Mouse (Mus musculus) bone marrow macrophage, adult 2 months (primary cell): Measurements from ENCODE around the gene Nccrp1.

Experiments used
- CTCF ChIP-seq: IDR thresholded peaks from 2 replicates; pipeline ENCODE4 v1.5.1; 2012; ENCODE audit warnings: low read depth, mild to moderate bottlenecking, low read length, moderate library complexity
- POLR2A ChIP-seq: IDR thresholded peaks from 2 replicates; pipeline ENCODE4 v1.6.1; 2012; ENCODE audit warnings: mild to moderate bottlenecking, low read depth, low read length, borderline replicate concordance

DNA sequence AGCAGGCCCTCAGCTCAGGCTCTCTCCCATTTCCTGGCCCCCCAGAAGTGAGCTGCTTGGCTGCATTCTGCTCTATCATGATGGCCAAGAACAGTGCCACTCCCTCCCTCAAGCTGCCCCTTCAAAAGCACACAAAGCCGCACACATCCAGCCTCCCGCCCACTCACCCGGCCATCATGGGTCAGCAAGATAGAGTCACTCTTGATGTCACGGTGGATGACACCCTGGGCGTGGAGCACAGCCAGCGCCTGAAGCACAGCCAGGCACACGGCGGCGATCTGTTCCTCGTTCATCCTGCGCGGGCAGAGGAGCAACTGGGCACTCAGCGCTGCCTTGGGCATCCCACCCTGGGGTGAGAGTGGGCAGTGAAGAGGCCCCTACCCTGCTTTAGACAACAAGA, 15.3 kb upstream of the Nccrp1 start:
- TF ChIP-seq CTCF (no peak), POLR2A (no peak)
